Mouse (Mus musculus) stomach, postnatal 0 days (tissue): ENCODE data around the gene Hnrnpul1. TPM values are rescaled to one million over a fixed set of nuclear protein-coding genes. Genes with fewer than 3 reads are reported as not detected.

ENCODE experiments used
- ATAC-seq: fragments of 200-750 bp; cut with Nextera tagmentation; 2 replicates; pipeline ENCODE4 v1.8.0; 2017; ENCODE audit not compliant: low FRiP score, low TSS enrichment
- DNase-seq: peaks from one replicate; pipeline ENCODE4 v3.0.0-alpha.2; 2016; ENCODE audit warnings: low spot score
- H3K27ac ChIP-seq: fragments of 300-500 bp; sonication (generic); replicated peaks from 2 replicates; pipeline ENCODE4 v1.5.1; 2014; ENCODE audit warnings: mild to moderate bottlenecking, control low read depth
- H3K27me3 ChIP-seq: fragments of 300-500 bp; sonication (generic); 2 replicates; pipeline ENCODE4 v1.6.1; 2014; ENCODE audit warnings: low read length; ENCODE audit not compliant: control insufficient read depth, insufficient read depth
- H3K36me3 ChIP-seq: fragments of 300-500 bp; sonication (generic); 2 replicates; pipeline ENCODE4 v1.6.1; 2014; ENCODE audit warnings: low read length, mixed read lengths; ENCODE audit not compliant: control insufficient read depth, insufficient read depth
- H3K4me1 ChIP-seq: fragments of 300-500 bp; sonication (generic); replicated peaks from 2 replicates; pipeline ENCODE4 v1.6.1; 2014; ENCODE audit warnings: antibody characterized with exemption; ENCODE audit not compliant: control insufficient read depth, insufficient read depth
- H3K4me2 ChIP-seq: fragments of 300-500 bp; sonication (generic); replicated peaks from 2 replicates; pipeline ENCODE4 v1.6.1; 2014; ENCODE audit warnings: low read depth, mild to moderate bottlenecking, control low read depth, moderate library complexity
- H3K4me3 ChIP-seq: fragments of 300-500 bp; sonication (generic); 2 replicates; pipeline ENCODE4 v1.5.1; 2014; ENCODE audit warnings: low read depth, low read length, control low read depth
- H3K9ac ChIP-seq: fragments of 300-500 bp; sonication (generic); 2 replicates; pipeline ENCODE4 v1.6.1; 2014; ENCODE audit warnings: mild to moderate bottlenecking, low read length, control low read depth, mixed read lengths
- H3K9me3 ChIP-seq: fragments of 300-500 bp; sonication (generic); 2 replicates; pipeline ENCODE4 v1.6.1; 2016; ENCODE audit warnings: low read length; ENCODE audit not compliant: control insufficient read depth
- CTCF ChIP-seq: IDR thresholded peaks from 2 replicates; pipeline ENCODE4 v1.5.1; 2016; ENCODE audit warnings: antibody characterized with exemption, low read depth, mild to moderate bottlenecking, moderate library complexity
- EP300 ChIP-seq: optimal IDR thresholded peaks from 2 replicates; pipeline ENCODE3; 2016; ENCODE audit warnings: antibody characterized with exemption
- WGBS: fragments of 180-500 bp; shearing (Covaris S2); extraction: QIAGEN DNeasy Blood & Tissue Kit; methylation state at CpG from one replicate; pipeline ENCODE4 v1.1.7; 2014; 5-methylcytosine and 5-hydroxymethylcytosine counted together
- polyA plus RNA-seq: library from polyadenylated mRNA; unstranded; fragments of >200 nt; fragmentation: Nextera tagmentation; extraction: Ambion mirVana; gene quantifications from 2 replicates; pipeline ENCODE4 v1.2.1, GENCODE M21; 2015

The Hnrnpul1 gene
- polyA plus RNA-seq, 1 experiment from 2014 or later = 27.5 TPM

GRCm38 (mm10) chr7:25710519-25711130, 43.9 kb downstream of the Hnrnpul1 start:
- Histone ChIP-seq H3K36me3 (peaks cover 20% of the 10 kb centered on the region), H3K4me2 (no peak overlapping the region; the same call in 1 of the 2 replicates), H3K27me3 (no peaks in the 10 kb centered on the region), H3K4me3 (no peak overlapping the region), H3K9ac (peak overlapping the region; percentile 27; the same call in 1 of the 2 replicates), H3K27ac (0 out of 2 replicates have a peak overlapping the region, but pooled peaks have one; percentile 18), H3K9me3 (no peaks in the 10 kb centered on the region), H3K4me1 (peaks cover 6% of the 10 kb centered on the region)
- peak; percentile 21; the same call in 1 of the 2 replicates for ATAC-seq
- DNase-seq = no peak
- TF ChIP-seq CTCF (no peak), EP300 (no peak)
- WGBS = 23% methylated on average over 6 of the region's 7 CpGs

- Histone ChIP-seq H3K27me3 (no peaks in the 10 kb centered on the region), H3K9me3 (no peaks in the 10 kb centered on the region), H3K27ac (no peak overlapping the region), H3K4me2 (peak overlapping the region; percentile 5; the same call in 1 of the 2 replicates), H3K9ac (peak overlapping the region; percentile 27; the same call in 1 of the 2 replicates), H3K36me3 (peaks cover 20% of the 10 kb centered on the region), H3K4me3 (no peak overlapping the region), H3K4me1 (peaks cover 10% of the 10 kb centered on the region)
- TF ChIP-seq EP300 (no peak), CTCF (no peak)
- ATAC-seq (no peak), DNase-seq (peak; percentile 49)
- WGBS = 19% methylated on average over 12 of the region's 12 CpGs
Measured at GRCm38 (mm10) chr7:25709961-25710360, 44.6 kb downstream of the Hnrnpul1 start.

- Histone ChIP-seq H3K36me3 (0 out of 2 replicates have a peak, but pooled peaks cover 2% of the 10 kb centered on the region), H3K27me3 (no peaks in the 10 kb centered on the region), H3K4me1 (peaks cover 10% of the 10 kb centered on the region), H3K27ac (peak overlapping the region; percentile 0), H3K9ac (no peak overlapping the region), H3K9me3 (no peaks in the 10 kb centered on the region), H3K4me2 (no peak overlapping the region), H3K4me3 (no peak overlapping the region)
- no peak for ATAC-seq
- 45% methylated on average over 15 of the region's 15 CpGs for WGBS
- TF ChIP-seq CTCF (no peak), EP300 (no peak)
- no peak for DNase-seq
Measured at GRCm38 (mm10) chr7:25707581-25708292, 46.8 kb downstream of the Hnrnpul1 start.

- Histone ChIP-seq H3K36me3 (no peaks in the 10 kb centered on the region), H3K4me3 (no peak overlapping the region), H3K27me3 (no peaks in the 10 kb centered on the region), H3K4me1 (peaks cover 10% of the 10 kb centered on the region), H3K9me3 (no peaks in the 10 kb centered on the region), H3K9ac (no peak overlapping the region), H3K4me2 (no peak overlapping the region), H3K27ac (peak overlapping the region; percentile 0)
- no peak for TF ChIP-seq CTCF
- TF ChIP-seq EP300 = no peak
- WGBS = 35% methylated on average over 7 of the region's 7 CpGs
- ATAC-seq (no peak), DNase-seq (no peak)
Measured at GRCm38 (mm10) chr7:25706578-25707170, 47.9 kb downstream of the Hnrnpul1 start.

GRCm38 (mm10) chr7:25705801-25706251, 48.7 kb downstream of the Hnrnpul1 start:
- 41% methylated on average over 6 of the region's 6 CpGs for WGBS
- DNase-seq (peak; percentile 64), ATAC-seq (peak; percentile 80)
- Histone ChIP-seq H3K4me2 (no peak overlapping the region), H3K4me3 (no peak overlapping the region), H3K27me3 (no peaks in the 10 kb centered on the region), H3K9me3 (no peaks in the 10 kb centered on the region), H3K27ac (peak overlapping the region; percentile 73), H3K9ac (no peak overlapping the region), H3K36me3 (no peaks in the 10 kb centered on the region), H3K4me1 (peaks cover 10% of the 10 kb centered on the region)
- TF ChIP-seq CTCF = no peak
- TF ChIP-seq EP300 = no peak
